Mouse (Mus musculus): ENCODE measurements around the gene Zfp804b. TPM values are rescaled to one million over a fixed set of nuclear protein-coding genes. Genes with fewer than 3 reads are reported as not detected.

The Zfp804b gene
- polyA plus RNA-seq, 1 experiment from 2014 or later: 0.10 TPM

DNA sequence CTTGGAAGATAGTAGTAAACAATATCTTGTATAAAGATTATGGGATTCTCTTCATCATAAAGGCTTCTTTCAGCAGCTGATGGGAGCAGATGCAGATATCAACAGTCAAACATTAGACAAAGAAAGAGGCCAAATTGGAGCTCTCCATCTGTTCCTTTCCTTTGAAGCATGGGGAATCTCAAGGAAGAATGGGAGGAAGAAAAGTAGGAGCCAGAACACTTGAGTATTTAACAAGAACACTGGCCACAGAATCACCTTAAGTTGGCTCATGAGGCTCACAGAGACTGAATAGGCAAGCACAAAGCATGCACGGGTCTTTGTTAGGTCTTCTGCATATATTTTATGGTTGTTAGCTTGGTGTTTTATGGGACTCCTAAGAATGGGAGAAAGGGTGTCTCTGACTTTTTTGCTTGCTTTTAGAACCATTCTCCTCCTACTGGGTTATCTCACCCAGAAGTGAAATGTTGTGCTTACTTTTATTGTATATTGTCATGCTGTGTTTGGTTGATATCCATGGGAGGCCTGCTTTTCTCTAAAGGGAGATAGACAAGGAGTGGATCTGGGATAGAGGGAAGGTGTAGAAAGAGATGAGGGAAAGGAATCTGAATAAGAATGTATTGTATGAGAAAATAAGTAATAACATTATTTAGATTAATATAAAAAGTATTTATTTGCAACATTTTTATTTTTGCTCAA lies 270.5 kb downstream of the Zfp804b start:
- no peaks in the 10 kb centered on the region for H3K9me3 ChIP-seq (replicated peaks)
- H3K4me1 ChIP-seq: no peaks in the 10 kb centered on the region
- H3K4me2 ChIP-seq: no peak overlapping the region
- no peak overlapping the region for H3K9ac ChIP-seq
- H3K36me3 ChIP-seq: no peaks in the 10 kb centered on the region
- no peak for ATAC-seq (replicated peaks; ENCODE audit: low FRiP score)
- WGBS: 59% methylated on average over 1 of the region's 1 CpGs
- no peaks in the 10 kb centered on the region for H3K27me3 ChIP-seq
- no peak overlapping the region for H3K4me3 ChIP-seq (replicated peaks)
- no peak overlapping the region for H3K27ac ChIP-seq

DNA sequence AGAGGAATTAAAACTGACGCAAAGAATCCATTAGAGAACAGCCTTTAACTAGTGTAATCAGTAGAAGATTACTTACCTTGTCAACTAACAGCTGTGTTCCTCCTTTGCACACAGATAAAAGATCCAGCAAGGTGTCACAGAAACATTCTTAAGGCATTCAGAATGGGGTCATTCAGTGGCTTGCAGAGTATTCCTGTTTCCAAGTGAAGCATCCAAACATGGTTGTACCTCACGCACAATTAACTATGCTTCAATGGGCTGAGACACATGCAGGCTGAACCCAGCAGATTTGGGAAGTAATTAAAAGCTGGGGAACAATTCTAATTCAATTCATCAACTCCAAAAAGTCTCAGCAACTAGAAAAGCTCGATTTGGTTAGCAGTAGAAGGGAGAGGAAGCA lies 337.1 kb downstream of the Zfp804b start:
- no peaks in the 10 kb centered on the region for H3K36me3 ChIP-seq
- no peak overlapping the region for H3K4me3 ChIP-seq (replicated peaks)
- no peaks in the 10 kb centered on the region for H3K4me1 ChIP-seq
- no peaks in the 10 kb centered on the region for H3K27me3 ChIP-seq
- no peak overlapping the region for H3K4me2 ChIP-seq
- no peak overlapping the region for H3K27ac ChIP-seq
- H3K9ac ChIP-seq: no peak overlapping the region
- ATAC-seq (replicated peaks; ENCODE audit: low FRiP score): no peak
- WGBS: 59% methylated on average over 3 of the region's 3 CpGs
- no peaks in the 10 kb centered on the region for H3K9me3 ChIP-seq (replicated peaks)

DNA sequence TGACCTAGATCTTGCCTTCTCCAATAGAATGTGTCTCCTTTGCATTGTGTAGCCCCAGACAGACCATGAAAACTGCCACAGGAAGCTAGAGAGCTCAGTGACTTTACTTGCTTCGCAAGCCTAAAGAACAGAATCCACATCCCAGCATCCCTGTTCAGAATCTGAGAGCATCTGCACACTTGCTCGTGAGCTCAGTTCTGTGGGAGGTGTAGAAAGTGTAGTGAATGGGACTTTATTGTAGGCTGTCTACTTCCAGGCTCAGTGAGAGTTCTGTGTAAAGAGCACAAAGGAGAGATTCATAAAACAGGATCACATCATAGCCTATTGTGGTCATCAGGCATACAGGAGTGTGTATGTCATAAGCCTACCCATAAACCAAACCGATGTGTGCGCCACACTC lies 360.6 kb downstream of the Zfp804b start:
- Histone ChIP-seq H3K9me3 (replicated peaks) (no peaks in the 10 kb centered on the region), H3K27ac (no peak overlapping the region), H3K27me3 (no peaks in the 10 kb centered on the region), H3K4me2 (no peak overlapping the region), H3K4me1 (no peaks in the 10 kb centered on the region), H3K36me3 (no peaks in the 10 kb centered on the region), H3K4me3 (replicated peaks) (no peak overlapping the region), H3K9ac (no peak overlapping the region)
- ATAC-seq (replicated peaks; ENCODE audit: low FRiP score): no peak
- WGBS: 87% methylated on average over 4 of the region's 4 CpGs

DNA sequence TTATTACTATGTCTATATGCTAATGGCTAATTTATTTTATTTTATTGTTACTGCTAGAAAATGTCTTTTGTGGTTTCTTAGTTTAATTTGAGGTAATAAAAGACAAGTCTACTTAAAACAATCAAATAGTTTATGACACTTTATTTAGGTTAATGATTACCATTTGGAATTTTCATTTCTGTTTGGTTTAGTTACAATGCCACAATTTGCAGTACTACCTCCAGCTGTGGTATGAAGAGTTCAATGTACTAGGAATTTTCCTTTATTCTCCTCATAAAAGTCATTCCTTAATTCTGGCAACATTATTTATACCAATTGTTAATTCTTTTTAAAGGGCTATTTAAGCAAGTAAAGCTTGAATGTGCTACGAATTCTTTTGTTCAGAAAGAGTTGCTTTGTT lies 409.7 kb downstream of the Zfp804b start:
- no peaks in the 10 kb centered on the region for H3K27me3 ChIP-seq
- no peak for ATAC-seq (replicated peaks; ENCODE audit: low FRiP score)

DNA sequence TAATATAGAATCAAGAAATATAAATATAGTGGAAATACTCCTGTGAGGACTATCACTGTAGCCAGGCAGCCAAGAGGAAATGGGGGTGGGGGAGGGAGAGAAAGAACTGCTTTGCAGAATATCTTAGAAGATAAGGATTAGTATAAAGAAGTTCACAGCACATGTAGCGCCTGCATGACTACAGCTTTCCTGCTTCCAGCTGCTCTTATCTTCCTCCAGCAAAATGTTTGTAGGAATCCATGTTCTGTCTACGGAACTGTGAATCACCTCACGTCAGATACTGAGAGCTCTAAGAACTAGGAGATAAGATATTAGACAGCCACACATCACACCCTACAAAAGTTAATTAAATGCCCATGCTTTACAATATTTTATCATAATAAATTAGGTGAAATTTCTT lies 433.3 kb downstream of the Zfp804b start:
- ATAC-seq (replicated peaks; ENCODE audit: low FRiP score): no peak
- Histone ChIP-seq H3K9me3 (replicated peaks) (no peaks in the 10 kb centered on the region), H3K27ac (no peak overlapping the region), H3K4me3 (replicated peaks) (no peak overlapping the region), H3K36me3 (no peaks in the 10 kb centered on the region), H3K4me1 (no peaks in the 10 kb centered on the region), H3K4me2 (no peak overlapping the region), H3K9ac (no peak overlapping the region), H3K27me3 (no peaks in the 10 kb centered on the region)
- WGBS: 79% methylated on average over 3 of the region's 3 CpGs

More for the DNA sequence above, 409.7 kb downstream of the Zfp804b start:
- no peaks in the 10 kb centered on the region for H3K36me3 ChIP-seq
- H3K4me2 ChIP-seq: no peak overlapping the region
- H3K27ac ChIP-seq: no peak overlapping the region
- H3K9me3 ChIP-seq (replicated peaks): no peaks in the 10 kb centered on the region
- no peak overlapping the region for H3K4me3 ChIP-seq (replicated peaks)
- H3K9ac ChIP-seq: no peak overlapping the region
- no peaks in the 10 kb centered on the region for H3K4me1 ChIP-seq
- 62% methylated on average over 1 of the region's 1 CpGs for WGBS

DNA sequence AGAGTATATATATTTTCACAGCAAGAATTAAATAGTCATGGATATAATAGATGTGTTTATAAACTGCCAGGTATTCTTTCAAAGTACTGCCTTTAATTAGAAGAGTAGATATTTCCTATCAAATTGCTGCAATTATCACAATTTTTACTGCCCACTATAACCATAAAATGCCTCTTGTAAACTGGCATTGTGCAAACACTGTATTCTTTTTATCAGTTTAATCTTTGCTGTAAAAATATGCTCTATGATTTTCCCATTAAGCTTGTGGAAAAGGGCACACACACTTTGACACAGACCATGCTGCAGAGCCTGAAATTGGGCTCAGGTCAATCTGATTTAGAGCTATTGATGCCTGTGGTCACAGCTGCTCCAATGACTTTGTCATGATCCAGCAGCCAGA lies 463.2 kb downstream of the Zfp804b start:
- Histone ChIP-seq H3K9ac (no peak overlapping the region), H3K27ac (no peak overlapping the region), H3K4me3 (replicated peaks) (no peak overlapping the region), H3K27me3 (no peaks in the 10 kb centered on the region), H3K4me1 (no peaks in the 10 kb centered on the region), H3K9me3 (replicated peaks) (no peaks in the 10 kb centered on the region), H3K36me3 (no peaks in the 10 kb centered on the region), H3K4me2 (no peak overlapping the region)
- ATAC-seq (replicated peaks; ENCODE audit: low FRiP score): no peak

DNA sequence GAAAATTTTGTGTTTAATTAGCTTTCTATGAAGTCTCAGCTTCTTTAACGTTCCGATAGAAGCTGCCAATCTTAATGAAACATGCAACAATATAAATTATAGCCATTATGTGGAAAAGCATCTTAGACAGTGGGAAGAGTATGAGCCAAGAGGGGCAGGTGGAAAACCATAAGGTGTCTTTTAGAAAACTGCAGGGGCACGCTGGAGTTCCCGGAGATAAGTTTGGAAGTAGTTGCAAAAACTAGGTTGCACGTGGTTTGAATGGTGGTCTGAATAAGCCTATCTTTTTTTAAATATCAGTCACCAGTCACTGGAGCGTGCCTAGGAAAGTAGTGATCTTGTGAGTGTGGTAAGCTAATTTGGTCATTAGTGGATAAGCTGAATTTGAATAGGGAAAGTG lies 473.0 kb downstream of the Zfp804b start:
- no peaks in the 10 kb centered on the region for H3K27me3 ChIP-seq

DNA sequence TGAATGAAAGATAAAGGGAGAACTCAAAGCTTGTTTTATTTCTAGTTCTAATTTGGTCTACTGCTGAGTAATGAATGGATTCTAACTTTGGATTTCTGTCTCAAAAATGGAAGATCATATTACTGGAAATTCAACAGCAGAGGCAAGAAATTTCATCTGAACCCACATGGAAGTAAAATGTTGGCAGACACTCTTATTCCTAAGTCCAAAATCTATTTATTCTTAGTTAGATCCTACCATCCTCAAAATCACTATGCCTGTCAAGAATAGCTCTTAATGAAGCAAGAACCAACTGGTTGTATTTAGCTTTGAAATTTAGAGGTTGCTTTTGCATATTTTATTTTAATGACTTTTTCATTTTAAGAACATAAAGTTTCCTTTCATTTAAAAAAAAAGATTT lies 473.6 kb downstream of the Zfp804b start:
- H3K36me3 ChIP-seq: no peaks in the 10 kb centered on the region
- no peak overlapping the region for H3K4me3 ChIP-seq (replicated peaks)
- no peak for ATAC-seq (replicated peaks; ENCODE audit: low FRiP score)
- no peaks in the 10 kb centered on the region for H3K27me3 ChIP-seq
- no peak overlapping the region for H3K9ac ChIP-seq
- H3K4me1 ChIP-seq: no peaks in the 10 kb centered on the region
- H3K27ac ChIP-seq: no peak overlapping the region
- H3K4me2 ChIP-seq: no peak overlapping the region
- no peaks in the 10 kb centered on the region for H3K9me3 ChIP-seq (replicated peaks)

More for the DNA sequence above, 473.0 kb downstream of the Zfp804b start:
- H3K4me2 ChIP-seq: no peak overlapping the region
- H3K9me3 ChIP-seq (replicated peaks): no peaks in the 10 kb centered on the region
- H3K27ac ChIP-seq: no peak overlapping the region
- 86% methylated on average over 6 of the region's 6 CpGs for WGBS
- no peak overlapping the region for H3K9ac ChIP-seq
- no peak for ATAC-seq (replicated peaks; ENCODE audit: low FRiP score)
- no peaks in the 10 kb centered on the region for H3K36me3 ChIP-seq
- no peak overlapping the region for H3K4me3 ChIP-seq (replicated peaks)
- H3K4me1 ChIP-seq: no peaks in the 10 kb centered on the region

DNA sequence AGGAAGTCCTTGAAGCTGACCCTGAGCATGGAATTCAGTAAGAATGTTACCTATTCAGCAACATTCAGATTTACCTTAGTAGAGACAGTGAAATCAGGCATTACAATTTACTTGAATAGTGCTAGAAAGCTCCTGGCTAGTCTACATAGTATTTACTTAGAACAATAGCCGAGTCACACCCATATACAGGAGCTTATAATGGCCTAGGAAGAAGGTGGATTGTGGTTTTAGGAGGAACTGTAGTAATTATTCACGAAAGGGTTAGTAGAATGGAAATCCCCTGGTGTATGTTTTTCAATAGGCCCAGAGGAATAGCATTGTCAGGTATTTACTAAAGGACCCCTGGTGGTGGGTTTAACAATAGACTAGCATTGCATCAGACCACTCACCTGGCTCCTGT lies 549.2 kb downstream of the Zfp804b start:
- H3K9ac ChIP-seq: no peak overlapping the region
- H3K4me1 ChIP-seq: no peaks in the 10 kb centered on the region
- no peak overlapping the region for H3K4me2 ChIP-seq
- no peak overlapping the region for H3K27ac ChIP-seq
- no peak overlapping the region for H3K4me3 ChIP-seq (replicated peaks)
- WGBS: 73% methylated on average over 2 of the region's 2 CpGs
- H3K36me3 ChIP-seq: no peaks in the 10 kb centered on the region
- H3K9me3 ChIP-seq (replicated peaks): no peaks in the 10 kb centered on the region
- H3K27me3 ChIP-seq: no peaks in the 10 kb centered on the region
- ATAC-seq (replicated peaks; ENCODE audit: low FRiP score): no peak

DNA sequence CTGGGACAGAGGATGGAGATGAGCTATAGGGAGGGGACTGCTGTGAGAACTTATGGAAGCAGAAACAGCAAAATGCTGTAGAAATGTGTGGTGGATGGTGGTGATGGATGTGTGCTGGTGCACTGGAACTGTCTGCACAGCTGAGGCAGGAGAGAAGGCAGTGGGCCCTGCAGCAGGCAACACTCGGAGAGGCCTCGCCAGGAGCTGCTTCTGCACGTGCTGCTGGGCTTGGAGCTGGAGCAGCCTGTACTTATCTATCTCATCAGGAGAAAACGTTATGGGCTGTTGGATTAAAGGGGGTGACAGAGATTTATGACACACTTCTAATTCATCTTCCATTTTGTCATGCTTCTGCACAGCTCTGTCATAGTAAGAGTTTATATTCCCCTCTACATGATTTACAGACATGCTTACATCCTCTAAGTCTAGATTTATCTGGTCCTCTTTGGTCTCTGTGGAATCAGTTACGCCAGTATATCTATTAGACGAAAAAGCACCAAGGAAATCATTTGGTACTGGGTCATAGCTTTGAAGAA lies 575.1 kb downstream of the Zfp804b start:
- ATAC-seq (replicated peaks; ENCODE audit: low FRiP score): no peak
- Histone ChIP-seq H3K27ac (no peak overlapping the region), H3K4me1 (no peaks in the 10 kb centered on the region), H3K4me2 (no peak overlapping the region), H3K9ac (no peak overlapping the region), H3K27me3 (no peaks in the 10 kb centered on the region), H3K4me3 (replicated peaks) (no peak overlapping the region), H3K36me3 (no peaks in the 10 kb centered on the region), H3K9me3 (replicated peaks) (no peaks in the 10 kb centered on the region)
- WGBS: 36% methylated on average over 6 of the region's 6 CpGs

Other genes starting within 250 kb of the Zfp804b start
- gene Tex47, start 40.6 kb downstream of the Zfp804b start, polyA plus RNA-seq (2015; fragmentation: Nextera tagmentation; extraction: Ambion mirVana): 0.19 TPM in 1 of 2 replicates, not detected in the other

Measured in kidney, embryonic 15.5 days (tissue).